Mouse (Mus musculus) limb, embryonic 10.5 days (tissue): ENCODE measurements around the gene Miga2. TPM values are rescaled to one million over a fixed set of nuclear protein-coding genes. Genes with fewer than 3 reads are reported as not detected.

Experiments used
- DNase-seq: peaks from one replicate; pipeline ENCODE4 v3.0.0-alpha.2; 2017; ENCODE audit warnings: low spot score
- H3K27ac ChIP-seq: fragments of 300-500 bp; sonication (generic); 2 replicates; pipeline ENCODE4 v1.5.1; 2016; ENCODE audit warnings: mild to moderate bottlenecking
- H3K27me3 ChIP-seq: fragments of 300-500 bp; sonication (generic); 2 replicates; pipeline ENCODE4 v1.6.1; 2016; ENCODE audit warnings: low read depth, mild to moderate bottlenecking; ENCODE audit not compliant: poor library complexity, severe bottlenecking
- H3K36me3 ChIP-seq: fragments of 300-500 bp; sonication (generic); 2 replicates; pipeline ENCODE4 v1.6.1; 2016; ENCODE audit warnings: mild to moderate bottlenecking, moderate library complexity
- H3K4me1 ChIP-seq: fragments of 300-500 bp; sonication (generic); 2 replicates; pipeline ENCODE4 v1.6.1; 2016
- H3K4me3 ChIP-seq: fragments of 300-500 bp; sonication (generic); 2 replicates; pipeline ENCODE4 v1.5.1; 2016; ENCODE audit warnings: mild to moderate bottlenecking, moderate library complexity
- H3K9me3 ChIP-seq: fragments of 300-500 bp; sonication (generic); replicated peaks from 2 replicates; pipeline ENCODE4 v1.6.1; 2016; ENCODE audit warnings: mild to moderate bottlenecking
- WGBS: fragments of 180-500 bp; shearing (Covaris S2); methylation state at CpG from one replicate; pipeline ENCODE4 v1.1.7; 2016; 5-methylcytosine and 5-hydroxymethylcytosine counted together
- polyA plus RNA-seq: library from polyadenylated mRNA; unstranded; fragments of >200 nt; fragmentation: Nextera tagmentation; extraction: Ambion mirVana; gene quantifications from 2 replicates; pipeline ENCODE4 v1.2.1, GENCODE M21; 2016

Miga2 gene
- polyA plus RNA-seq, 1 experiment from 2014 or later: 33.3 TPM

DNA sequence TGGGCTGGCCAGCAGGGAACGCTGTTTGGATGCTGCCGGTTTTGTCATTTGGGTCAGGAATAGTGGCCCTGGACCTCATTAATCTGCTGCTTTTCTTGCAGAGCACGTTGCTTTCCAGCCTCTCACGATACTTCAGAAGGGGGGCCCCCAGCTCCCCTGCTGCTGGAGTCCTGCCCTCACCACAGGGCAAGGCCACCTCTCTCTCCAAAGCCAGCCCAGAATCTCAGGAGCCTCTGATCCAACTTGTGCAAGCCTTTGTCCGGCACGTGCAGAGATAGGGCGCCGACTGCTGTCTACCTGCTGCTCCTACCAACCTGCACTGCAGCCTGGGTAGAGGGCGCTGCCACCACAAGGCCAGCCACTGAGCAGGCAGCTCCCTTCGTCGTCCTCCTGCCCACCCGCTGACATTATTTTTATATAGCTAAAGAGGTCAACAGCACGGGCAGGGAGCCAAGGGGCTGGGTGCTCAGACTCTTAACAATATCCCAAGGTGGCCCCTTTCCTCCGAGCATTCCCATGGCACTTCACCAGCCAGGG is 20.4 kb upstream of the Miga2 start:
- H3K4me1 ChIP-seq: no peaks in the 10 kb centered on the region
- no peaks in the 10 kb centered on the region for H3K27me3 ChIP-seq
- no peak overlapping the region for H3K4me3 ChIP-seq
- 86% methylated on average over 14 of the region's 14 CpGs for WGBS
- H3K27ac ChIP-seq: no peak overlapping the region
- H3K9me3 ChIP-seq: no peaks in the 10 kb centered on the region
- H3K36me3 ChIP-seq: peaks cover 100% of the 10 kb centered on the region
- no peak for DNase-seq

DNA sequence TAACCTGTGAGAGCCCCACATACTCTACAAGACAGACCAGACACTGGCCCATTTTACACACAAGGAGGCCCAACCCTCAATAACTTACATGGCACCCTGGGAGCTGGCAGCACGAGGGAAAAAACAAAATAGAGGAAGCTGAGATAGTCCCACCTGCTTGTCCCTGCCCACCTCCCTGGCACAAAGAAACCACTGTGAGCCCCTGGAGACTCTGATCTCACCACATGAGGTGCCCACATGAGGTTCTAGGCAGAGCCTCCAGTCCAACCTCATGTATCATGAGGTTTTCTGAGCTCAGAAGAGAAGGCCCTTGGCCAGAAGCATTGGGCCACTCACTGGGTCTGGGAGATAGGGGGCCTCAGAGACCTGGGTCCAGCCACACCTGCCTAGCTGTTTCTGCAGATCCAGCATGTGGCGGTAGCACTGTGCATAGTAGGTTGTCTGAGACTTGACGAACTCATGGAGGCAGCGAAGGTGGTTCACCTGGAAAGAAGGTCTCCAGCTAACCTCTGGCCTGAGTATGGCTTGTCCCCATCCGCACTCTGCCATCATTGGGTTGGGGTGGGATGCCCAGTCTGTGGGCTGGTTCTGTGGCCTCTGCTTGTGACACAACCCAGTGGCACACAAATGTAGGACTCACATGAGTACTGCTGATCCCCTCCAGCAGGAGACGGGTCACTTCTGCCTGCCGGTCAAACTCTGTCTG is 17.9 kb upstream of the Miga2 start:
- DNase-seq: no peak
- H3K27ac ChIP-seq: no peak overlapping the region
- H3K4me1 ChIP-seq: no peaks in the 10 kb centered on the region
- H3K9me3 ChIP-seq: no peaks in the 10 kb centered on the region
- 90% methylated on average over 7 of the region's 7 CpGs for WGBS
- peaks cover 96% of the 10 kb centered on the region for H3K36me3 ChIP-seq
- no peak overlapping the region for H3K4me3 ChIP-seq
- H3K27me3 ChIP-seq: no peaks in the 10 kb centered on the region

- DNase-seq: no peak
- 92% methylated on average over 6 of the region's 6 CpGs for WGBS
- Histone ChIP-seq H3K27ac (no peak overlapping the region), H3K4me1 (no peaks in the 10 kb centered on the region), H3K9me3 (no peaks in the 10 kb centered on the region), H3K36me3 (peaks cover 82% of the 10 kb centered on the region), H3K4me3 (no peak overlapping the region), H3K27me3 (no peaks in the 10 kb centered on the region)
Measured at GRCm38 (mm10) chr2:30349196-30349595, 14.8 kb upstream of the Miga2 start.

DNA sequence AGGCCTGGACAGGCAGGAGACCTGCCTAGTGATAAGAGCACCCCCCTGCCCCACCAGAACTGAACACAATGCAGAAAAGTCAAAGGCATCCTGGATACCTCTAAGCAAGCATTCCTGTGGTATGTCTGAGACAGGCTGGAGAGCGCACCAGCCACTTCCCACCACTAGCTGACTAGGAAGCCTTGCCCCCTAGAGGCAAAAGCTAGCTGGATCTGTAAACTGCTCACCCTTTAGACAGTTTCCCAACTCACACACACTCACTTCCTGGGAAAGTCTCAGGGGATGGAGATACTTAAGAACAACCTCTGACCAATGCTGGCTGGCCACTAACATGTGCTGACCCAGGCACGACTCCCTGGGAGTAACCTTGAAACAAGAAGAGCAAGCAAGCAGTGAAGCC is 12.9 kb upstream of the Miga2 start:
- H3K36me3 ChIP-seq: peaks cover 73% of the 10 kb centered on the region
- no peaks in the 10 kb centered on the region for H3K4me1 ChIP-seq
- 82% methylated on average over 2 of the region's 2 CpGs for WGBS
- H3K27me3 ChIP-seq: no peaks in the 10 kb centered on the region
- H3K9me3 ChIP-seq: no peaks in the 10 kb centered on the region
- no peak overlapping the region for H3K27ac ChIP-seq
- no peak for DNase-seq
- H3K4me3 ChIP-seq: no peak overlapping the region

GRCm38 (mm10) chr2:30355861-30356260 is 8.2 kb upstream of the Miga2 start:
- Histone ChIP-seq H3K27ac (no peak overlapping the region), H3K4me1 (peaks cover 33% of the 10 kb centered on the region), H3K9me3 (no peaks in the 10 kb centered on the region), H3K36me3 (peaks cover 27% of the 10 kb centered on the region), H3K4me3 (no peak overlapping the region), H3K27me3 (no peaks in the 10 kb centered on the region)
- 78% methylated on average over 4 of the region's 4 CpGs for WGBS
- DNase-seq: no peak

DNA sequence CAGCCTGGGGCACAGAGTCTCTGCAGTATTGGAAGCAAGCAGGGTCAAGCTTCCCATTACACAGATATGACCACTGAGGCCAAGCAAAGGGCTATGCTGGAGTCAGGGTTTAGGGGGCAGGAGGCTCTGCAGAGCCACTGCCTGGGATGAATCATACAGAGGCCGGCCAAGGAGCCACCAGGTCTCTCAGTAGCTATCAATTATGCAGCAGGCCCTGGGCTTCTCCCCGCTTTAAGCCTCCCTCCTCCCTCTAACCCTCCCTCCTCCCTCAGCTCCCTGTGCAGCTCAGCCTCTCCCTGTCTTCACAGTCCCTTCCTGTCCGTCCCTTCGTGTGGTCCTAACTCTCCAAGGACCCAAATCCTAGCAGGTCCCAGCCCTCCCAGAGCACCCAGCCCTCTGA is 7.8 kb upstream of the Miga2 start:
- peaks cover 27% of the 10 kb centered on the region for H3K36me3 ChIP-seq
- H3K9me3 ChIP-seq: no peaks in the 10 kb centered on the region
- 43% methylated on average over 4 of the region's 4 CpGs for WGBS
- H3K27ac ChIP-seq: no peak overlapping the region
- no peak for DNase-seq
- H3K27me3 ChIP-seq: no peaks in the 10 kb centered on the region
- H3K4me1 ChIP-seq: peaks cover 33% of the 10 kb centered on the region
- H3K4me3 ChIP-seq: no peak overlapping the region

DNA sequence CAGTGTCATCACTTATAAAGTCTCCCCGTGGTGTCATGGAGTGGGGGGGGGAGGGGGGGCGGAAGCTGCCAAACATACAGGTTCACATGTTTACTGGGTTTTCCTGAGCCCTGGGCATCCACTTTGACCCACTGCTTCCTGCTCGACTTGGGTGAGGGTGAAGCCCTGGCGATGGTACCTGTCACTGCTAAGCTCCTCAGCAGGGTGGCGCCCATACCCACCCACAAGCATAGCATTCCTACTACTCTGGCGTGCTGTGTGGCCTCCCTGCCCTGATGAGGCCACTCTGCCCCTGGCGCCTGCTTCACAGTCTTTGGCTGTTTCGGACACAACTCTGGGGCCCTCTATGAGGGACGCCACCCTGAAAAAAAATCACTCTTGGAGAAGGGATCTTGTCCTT is 7.1 kb upstream of the Miga2 start:
- 76% methylated on average over 9 of the region's 9 CpGs for WGBS
- Histone ChIP-seq H3K36me3 (peaks cover 27% of the 10 kb centered on the region), H3K27ac (no peak overlapping the region), H3K9me3 (no peaks in the 10 kb centered on the region), H3K4me1 (peaks cover 33% of the 10 kb centered on the region), H3K27me3 (no peaks in the 10 kb centered on the region), H3K4me3 (no peak overlapping the region)
- DNase-seq: no peak

DNA sequence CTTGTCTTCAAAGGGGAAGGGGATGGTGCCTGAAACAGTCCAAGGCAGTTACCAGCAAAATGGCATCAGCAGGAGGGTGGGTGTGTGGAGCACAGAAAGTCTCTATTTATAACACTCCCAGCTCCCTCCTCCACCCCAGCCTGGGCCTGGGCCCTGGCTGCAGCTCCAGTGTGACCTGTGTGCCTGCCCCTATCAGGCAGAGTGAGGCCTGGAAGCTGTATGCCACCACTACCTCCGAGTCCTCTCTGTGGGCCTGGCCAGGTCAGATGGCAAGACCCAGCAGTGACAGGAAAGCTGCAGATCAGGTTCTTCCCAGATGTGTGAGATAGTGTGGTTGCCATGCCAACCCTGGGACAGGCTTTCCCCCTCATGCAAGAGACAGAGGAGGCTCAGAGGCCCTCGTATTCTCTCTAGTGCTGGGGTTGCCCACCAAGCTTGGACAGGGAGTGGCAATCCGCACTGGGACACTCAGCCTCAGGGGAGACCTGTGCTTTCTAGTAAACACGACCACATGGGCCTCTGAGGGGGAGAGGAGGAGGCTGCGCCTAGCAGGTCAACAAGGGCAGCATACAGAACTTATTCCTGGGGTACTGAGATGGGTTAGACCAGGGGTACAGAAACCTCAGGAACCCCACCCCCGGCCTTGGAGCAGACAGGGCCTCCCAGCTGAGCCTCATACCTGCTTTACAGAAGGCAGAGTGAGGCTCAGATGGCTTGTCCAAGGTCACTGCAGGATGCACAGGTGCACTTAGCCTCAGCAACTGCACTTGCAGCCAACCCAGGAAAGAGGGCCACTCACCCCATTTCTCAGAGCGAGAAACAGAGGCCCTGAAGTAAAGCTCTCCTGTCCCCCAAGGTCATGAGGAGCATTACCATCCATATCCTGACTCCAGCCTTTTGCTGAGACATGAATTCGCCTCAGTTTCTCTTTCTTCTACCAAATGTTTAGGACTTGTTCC is 6.2 kb upstream of the Miga2 start:
- peak overlapping the region; percentile 74 for H3K4me3 ChIP-seq
- WGBS: 48% methylated on average over 8 of the region's 8 CpGs
- no peaks in the 10 kb centered on the region for H3K27me3 ChIP-seq
- no peaks in the 10 kb centered on the region for H3K9me3 ChIP-seq
- H3K36me3 ChIP-seq: peaks cover 19% of the 10 kb centered on the region
- peaks cover 33% of the 10 kb centered on the region for H3K4me1 ChIP-seq
- peak overlapping the region; percentile 84 for H3K27ac ChIP-seq
- no peak for DNase-seq

GRCm38 (mm10) chr2:30358533-30359531 is 5.2 kb upstream of the Miga2 start, which contains the start of gene Sh3glb2:
Sh3glb2 (minus strand) TSS chr2:30359337.
- Histone ChIP-seq H3K4me3 (peak within 1 kb of the TSS; percentile 74), H3K36me3 (peaks cover 13% of the 10 kb centered on the region), H3K27ac (peak within 1 kb of the TSS; percentile 84), H3K27me3 (no peaks in the 10 kb centered on the region), H3K4me1 (peaks cover 33% of the 10 kb centered on the region), H3K9me3 (no peaks in the 10 kb centered on the region)
- peak; percentile 91 for DNase-seq
- WGBS: 3% methylated on average over 73 of the region's 73 CpGs

DNA sequence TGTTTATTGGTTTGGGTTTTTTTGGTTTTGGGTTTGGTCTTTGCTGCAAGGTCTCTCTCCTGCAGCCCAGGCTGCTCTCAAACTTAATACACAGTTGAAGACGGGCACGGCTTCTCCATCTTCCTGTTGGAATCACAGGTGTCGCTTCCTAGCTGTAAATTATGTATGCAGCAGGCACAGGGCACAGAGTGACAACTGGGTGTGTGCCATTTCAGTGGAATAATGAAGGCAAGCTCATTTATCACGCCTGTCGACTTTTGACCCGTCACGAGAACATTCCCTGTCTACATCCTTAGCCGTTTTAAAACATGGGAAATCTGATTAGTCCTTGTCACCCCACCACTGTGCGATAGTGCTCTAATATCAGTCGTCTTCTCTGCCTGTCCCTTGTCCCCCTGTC is 3.4 kb upstream of the Miga2 start:
- no peaks in the 10 kb centered on the region for H3K9me3 ChIP-seq
- 66% methylated on average over 10 of the region's 10 CpGs for WGBS
- H3K36me3 ChIP-seq: no peaks in the 10 kb centered on the region
- H3K4me1 ChIP-seq: peaks cover 47% of the 10 kb centered on the region
- H3K27me3 ChIP-seq: no peaks in the 10 kb centered on the region
- DNase-seq: no peak
- no peak overlapping the region for H3K4me3 ChIP-seq
- no peak overlapping the region for H3K27ac ChIP-seq

DNA sequence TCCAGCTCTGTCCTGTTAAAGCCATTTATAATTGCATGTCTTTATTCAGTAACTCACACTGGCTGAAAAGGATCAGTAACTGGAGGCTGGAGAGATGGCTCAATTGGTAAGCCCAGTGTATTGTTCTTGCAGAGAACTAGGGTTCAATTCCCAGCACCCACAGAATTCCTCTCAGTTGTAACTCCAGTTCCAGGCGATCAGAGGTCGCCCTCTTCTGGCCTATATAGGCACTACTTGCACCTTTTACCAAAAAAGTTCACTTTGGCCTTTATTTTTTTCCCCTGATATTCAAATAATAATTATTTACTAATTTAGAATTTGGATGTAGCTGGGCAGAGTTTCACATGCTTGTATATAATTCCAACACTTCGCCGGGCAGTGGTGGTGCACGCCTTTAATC is 1.2 kb upstream of the Miga2 start:
- Histone ChIP-seq H3K27me3 (no peaks in the 10 kb centered on the region), H3K9me3 (no peaks in the 10 kb centered on the region), H3K36me3 (peaks cover 19% of the 10 kb centered on the region), H3K27ac (no peak overlapping the region), H3K4me3 (no peak overlapping the region), H3K4me1 (peaks cover 34% of the 10 kb centered on the region)
- WGBS: 69% methylated on average over 5 of the region's 5 CpGs
- DNase-seq: no peak
